Mouse (Mus musculus): ENCODE measurements around the gene Optc. TPM values are rescaled to one million over a fixed set of nuclear protein-coding genes. Genes with fewer than 3 reads are reported as not detected.

Optc gene
- polyA plus RNA-seq, 1 experiment from 2014 or later, result 0.82 TPM

- WGBS, result 78% methylated on average over 3 of the region's 3 CpGs
Measured at GRCm38 (mm10) chr1:133940481-133941092, 32.8 kb upstream of the Optc start.

GRCm38 (mm10) chr1:133939708-133940107 is 31.9 kb upstream of the Optc start:
- 77% methylated on average over 8 of the region's 8 CpGs for WGBS
- H3K9me3 ChIP-seq (ENCODE audit: control insufficient read depth, low read length), result peaks cover 13% of the 10 kb centered on the region; the same call in 1 of the 2 replicates
- H3K27ac ChIP-seq (replicated peaks; ENCODE audit: low read depth, low read length), result no peak overlapping the region
- H3K36me3 ChIP-seq (ENCODE audit: control insufficient read depth, insufficient read depth, low read length), result no peaks in the 10 kb centered on the region
- no peaks in the 10 kb centered on the region for H3K27me3 ChIP-seq (replicated peaks; ENCODE audit: control insufficient read depth, insufficient read depth, low read length)
- H3K4me2 ChIP-seq (ENCODE audit: low read depth, low read length), result no peak overlapping the region
- ATAC-seq (ENCODE audit: low read depth) (no peak), DNase-seq (ENCODE audit: low spot score) (no peak)
- no peak overlapping the region for H3K4me3 ChIP-seq (ENCODE audit: low read depth, low read length)
- peaks cover 14% of the 10 kb centered on the region for H3K4me1 ChIP-seq (ENCODE audit: control insufficient read depth, insufficient read depth, low read length)
- H3K9ac ChIP-seq (ENCODE audit: low read depth, low read length), result no peak overlapping the region

More at GRCm38 (mm10) chr1:133940481-133941092, 32.8 kb upstream of the Optc start:
- H3K9me3 ChIP-seq (ENCODE audit: control insufficient read depth, low read length), result peaks cover 13% of the 10 kb centered on the region; the same call in 1 of the 2 replicates
- no peaks in the 10 kb centered on the region for H3K27me3 ChIP-seq (replicated peaks; ENCODE audit: control insufficient read depth, insufficient read depth, low read length)
- peak overlapping the region; percentile 33; the same call in 1 of the 2 replicates for H3K27ac ChIP-seq (replicated peaks; ENCODE audit: low read depth, low read length)
- H3K36me3 ChIP-seq (ENCODE audit: control insufficient read depth, insufficient read depth, low read length), result no peaks in the 10 kb centered on the region
- no peak for DNase-seq (ENCODE audit: low spot score)
- no peak overlapping the region for H3K4me2 ChIP-seq (ENCODE audit: low read depth, low read length)
- no peak overlapping the region for H3K4me3 ChIP-seq (ENCODE audit: low read depth, low read length)
- peaks cover 14% of the 10 kb centered on the region for H3K4me1 ChIP-seq (ENCODE audit: control insufficient read depth, insufficient read depth, low read length)
- ATAC-seq (ENCODE audit: low read depth), result no peak
- H3K9ac ChIP-seq (ENCODE audit: low read depth, low read length), result no peak overlapping the region

- no peak overlapping the region for H3K9ac ChIP-seq (ENCODE audit: low read depth, low read length)
- H3K9me3 ChIP-seq (ENCODE audit: control insufficient read depth, low read length), result no peaks in the 10 kb centered on the region; the same call in 1 of the 2 replicates
- ATAC-seq (ENCODE audit: low read depth) (no peak), DNase-seq (ENCODE audit: low spot score) (no peak)
- WGBS, result 98% methylated on average over 3 of the region's 3 CpGs
- H3K4me3 ChIP-seq (ENCODE audit: low read depth, low read length), result no peak overlapping the region
- H3K36me3 ChIP-seq (ENCODE audit: control insufficient read depth, insufficient read depth, low read length), result no peaks in the 10 kb centered on the region
- H3K4me2 ChIP-seq (ENCODE audit: low read depth, low read length), result no peak overlapping the region
- peaks cover 11% of the 10 kb centered on the region for H3K4me1 ChIP-seq (ENCODE audit: control insufficient read depth, insufficient read depth, low read length)
- H3K27ac ChIP-seq (replicated peaks; ENCODE audit: low read depth, low read length), result no peak overlapping the region
- no peaks in the 10 kb centered on the region for H3K27me3 ChIP-seq (replicated peaks; ENCODE audit: control insufficient read depth, insufficient read depth, low read length)
Measured at GRCm38 (mm10) chr1:133936169-133936568, 28.4 kb upstream of the Optc start.

GRCm38 (mm10) chr1:133934354-133934963 is 26.7 kb upstream of the Optc start:
- Histone ChIP-seq H3K4me1 (ENCODE audit: control insufficient read depth, insufficient read depth, low read length) (peaks cover 6% of the 10 kb centered on the region; the same call in 1 of the 2 replicates), H3K4me3 (ENCODE audit: low read depth, low read length) (no peak overlapping the region), H3K27me3 (replicated peaks; ENCODE audit: control insufficient read depth, insufficient read depth, low read length) (no peaks in the 10 kb centered on the region), H3K4me2 (ENCODE audit: low read depth, low read length) (no peak overlapping the region), H3K27ac (replicated peaks; ENCODE audit: low read depth, low read length) (no peak overlapping the region), H3K36me3 (ENCODE audit: control insufficient read depth, insufficient read depth, low read length) (no peaks in the 10 kb centered on the region), H3K9ac (ENCODE audit: low read depth, low read length) (no peak overlapping the region), H3K9me3 (ENCODE audit: control insufficient read depth, low read length) (no peaks in the 10 kb centered on the region; the same call in 1 of the 2 replicates)
- DNase-seq (ENCODE audit: low spot score), result no peak
- ATAC-seq (ENCODE audit: low read depth), result no peak
- 78% methylated on average over 10 of the region's 10 CpGs for WGBS

- DNase-seq (ENCODE audit: low spot score), result no peak
- Histone ChIP-seq H3K9me3 (ENCODE audit: control insufficient read depth, low read length) (no peaks in the 10 kb centered on the region; the same call in 1 of the 2 replicates), H3K4me2 (ENCODE audit: low read depth, low read length) (no peak overlapping the region), H3K9ac (ENCODE audit: low read depth, low read length) (no peak overlapping the region), H3K4me1 (ENCODE audit: control insufficient read depth, insufficient read depth, low read length) (peaks cover 6% of the 10 kb centered on the region; the same call in 1 of the 2 replicates), H3K36me3 (ENCODE audit: control insufficient read depth, insufficient read depth, low read length) (no peaks in the 10 kb centered on the region), H3K27me3 (replicated peaks; ENCODE audit: control insufficient read depth, insufficient read depth, low read length) (no peaks in the 10 kb centered on the region), H3K4me3 (ENCODE audit: low read depth, low read length) (no peak overlapping the region), H3K27ac (replicated peaks; ENCODE audit: low read depth, low read length) (no peak overlapping the region)
- no peak for ATAC-seq (ENCODE audit: low read depth)
- 41% methylated on average over 14 of the region's 14 CpGs for WGBS
Measured at GRCm38 (mm10) chr1:133933301-133934195, 25.7 kb upstream of the Optc start.

GRCm38 (mm10) chr1:133929980-133930379 is 22.2 kb upstream of the Optc start:
- H3K9ac ChIP-seq (ENCODE audit: low read depth, low read length), result no peak overlapping the region
- DNase-seq (ENCODE audit: low spot score) (no peak), ATAC-seq (ENCODE audit: low read depth) (no peak)
- H3K27ac ChIP-seq (replicated peaks; ENCODE audit: low read depth, low read length), result no peak overlapping the region
- H3K36me3 ChIP-seq (ENCODE audit: control insufficient read depth, insufficient read depth, low read length), result no peaks in the 10 kb centered on the region
- peaks cover 8% of the 10 kb centered on the region; the same call in 1 of the 2 replicates for H3K9me3 ChIP-seq (ENCODE audit: control insufficient read depth, low read length)
- H3K27me3 ChIP-seq (replicated peaks; ENCODE audit: control insufficient read depth, insufficient read depth, low read length), result no peaks in the 10 kb centered on the region
- H3K4me1 ChIP-seq (ENCODE audit: control insufficient read depth, insufficient read depth, low read length), result peaks cover 6% of the 10 kb centered on the region; the same call in 1 of the 2 replicates
- no peak overlapping the region for H3K4me2 ChIP-seq (ENCODE audit: low read depth, low read length)
- WGBS, result 40% methylated on average over 3 of the region's 3 CpGs
- no peak overlapping the region for H3K4me3 ChIP-seq (ENCODE audit: low read depth, low read length)

GRCm38 (mm10) chr1:133925223-133925622 is 17.4 kb upstream of the Optc start:
- no peak overlapping the region for H3K9ac ChIP-seq (ENCODE audit: low read depth, low read length)
- H3K9me3 ChIP-seq (ENCODE audit: control insufficient read depth, low read length), result peaks cover 8% of the 10 kb centered on the region; the same call in 1 of the 2 replicates
- H3K4me2 ChIP-seq (ENCODE audit: low read depth, low read length), result no peak overlapping the region
- H3K4me1 ChIP-seq (ENCODE audit: control insufficient read depth, insufficient read depth, low read length), result peaks cover 18% of the 10 kb centered on the region
- H3K4me3 ChIP-seq (ENCODE audit: low read depth, low read length), result no peak overlapping the region
- no peak overlapping the region for H3K27ac ChIP-seq (replicated peaks; ENCODE audit: low read depth, low read length)
- DNase-seq (ENCODE audit: low spot score) (no peak), ATAC-seq (ENCODE audit: low read depth) (no peak)
- no peaks in the 10 kb centered on the region for H3K36me3 ChIP-seq (ENCODE audit: control insufficient read depth, insufficient read depth, low read length)
- H3K27me3 ChIP-seq (replicated peaks; ENCODE audit: control insufficient read depth, insufficient read depth, low read length), result no peaks in the 10 kb centered on the region
- 96% methylated on average over 3 of the region's 3 CpGs for WGBS

GRCm38 (mm10) chr1:133924141-133924875 is 16.5 kb upstream of the Optc start:
- Histone ChIP-seq H3K9me3 (ENCODE audit: control insufficient read depth, low read length) (peaks cover 8% of the 10 kb centered on the region; the same call in 1 of the 2 replicates), H3K4me3 (ENCODE audit: low read depth, low read length) (no peak overlapping the region), H3K9ac (ENCODE audit: low read depth, low read length) (no peak overlapping the region), H3K27me3 (replicated peaks; ENCODE audit: control insufficient read depth, insufficient read depth, low read length) (no peaks in the 10 kb centered on the region), H3K4me1 (ENCODE audit: control insufficient read depth, insufficient read depth, low read length) (peaks cover 20% of the 10 kb centered on the region), H3K4me2 (ENCODE audit: low read depth, low read length) (no peak overlapping the region), H3K36me3 (ENCODE audit: control insufficient read depth, insufficient read depth, low read length) (no peaks in the 10 kb centered on the region), H3K27ac (replicated peaks; ENCODE audit: low read depth, low read length) (no peak overlapping the region)
- ATAC-seq (ENCODE audit: low read depth) (no peak), DNase-seq (ENCODE audit: low spot score) (peak; percentile 35)
- 21% methylated on average over 6 of the region's 7 CpGs for WGBS
